Mouse (Mus musculus): ENCODE results near the gene Spata31d1a.
"Not testable (repeated sequence)": the region's sequence is repeated elsewhere in the genome, so short reads cannot be mapped to it uniquely, and the experiment has no call there.

GRCm38 (mm10) chr13:59722089-59722488 is 12.0 kb upstream of the Spata31d1a start:
- not testable (repeated sequence) for TF ChIP-seq CTCF, EP300 (IDR thresholded peaks at IDR 0.05; ENCODE audit: low read depth)
